Mouse (Mus musculus) thymus, adult 2 months (tissue): ENCODE data around the gene Syndig1. TPM values are rescaled to one million over a fixed set of nuclear protein-coding genes. Genes with fewer than 3 reads are reported as not detected.

Experiments
- DNase-seq: peaks from one replicate; pipeline ENCODE4 v3.0.0; 2021
- H3K27ac ChIP-seq: fragments of 200-500 bp; 2 replicates; pipeline ENCODE4 v1.5.1; 2012; ENCODE audit warnings: low read length, control low read depth; ENCODE audit not compliant: control insufficient read depth, insufficient read depth
- H3K27me3 ChIP-seq: fragments of 200-500 bp; 2 replicates; pipeline ENCODE4 v1.6.1; 2012; ENCODE audit warnings: mild to moderate bottlenecking, low read length, moderate library complexity, mixed read lengths; ENCODE audit not compliant: control insufficient read depth, insufficient read depth
- H3K36me3 ChIP-seq: fragments of 200-500 bp; 2 replicates; pipeline ENCODE4 v1.6.1; 2012; ENCODE audit warnings: mild to moderate bottlenecking, low read length, moderate library complexity; ENCODE audit not compliant: control insufficient read depth, insufficient read depth
- H3K4me1 ChIP-seq: fragments of 200-500 bp; replicated peaks from 2 replicates; pipeline ENCODE4 v1.6.1; 2012; ENCODE audit warnings: low read length; ENCODE audit not compliant: control insufficient read depth, insufficient read depth
- H3K4me3 ChIP-seq: fragments of 200-500 bp; 2 replicates; pipeline ENCODE4 v1.5.1; 2012; ENCODE audit warnings: mild to moderate bottlenecking, low read length, control low read depth, moderate library complexity; ENCODE audit not compliant: control insufficient read depth, insufficient read depth
- CTCF ChIP-seq: fragments of 200-500 bp; IDR thresholded peaks from 2 replicates; pipeline ENCODE4 v1.5.1; 2012; ENCODE audit warnings: mild to moderate bottlenecking, control low read depth, low read length, moderate library complexity, borderline replicate concordance; ENCODE audit not compliant: control insufficient read depth, poor library complexity, insufficient read depth; ENCODE audit errors: extremely low read depth
- POLR2A ChIP-seq: fragments of 200-500 bp; IDR thresholded peaks from 2 replicates; pipeline ENCODE4 v1.6.1; 2012; ENCODE audit warnings: mild to moderate bottlenecking, low read length, control low read depth, moderate library complexity; ENCODE audit not compliant: control insufficient read depth, poor library complexity, insufficient read depth; ENCODE audit errors: extremely low read depth
- WGBS: fragments of 180-500 bp; shearing (Covaris S2); methylation state at CpG from one replicate; pipeline ENCODE4 v1.1.7; 2018; 5-methylcytosine and 5-hydroxymethylcytosine counted together
- polyA plus RNA-seq: library from polyadenylated mRNA; depleted of rRNA; stranded (reverse); fragments of >200 nt; gene quantifications from 2 replicates; pipeline ENCODE4 v1.2.3, GENCODE M21; 2012

Syndig1 gene
- polyA plus RNA-seq, 1 experiment = 0.32 TPM

DNA sequence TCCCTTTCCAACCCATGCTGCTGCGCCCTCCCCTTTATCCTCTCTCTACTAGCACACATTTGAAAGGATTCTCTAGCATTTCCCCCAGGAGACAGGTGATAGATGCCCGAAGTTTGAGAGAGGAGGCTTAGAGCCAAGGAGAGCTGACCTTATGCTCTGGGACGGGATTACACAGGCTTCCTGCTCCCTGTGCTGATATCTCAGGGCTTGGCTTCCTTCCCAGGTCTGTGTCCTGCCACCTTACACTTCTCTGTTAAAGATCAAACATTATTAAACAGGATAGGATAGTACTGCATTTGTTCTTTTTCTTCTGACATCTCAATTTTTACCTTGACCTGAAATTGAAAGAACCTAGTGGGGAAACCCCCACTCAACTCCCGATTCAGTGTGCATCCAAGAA is 109.8 kb downstream of the Syndig1 start:
- Histone ChIP-seq H3K36me3 (no peaks in the 10 kb centered on the region), H3K27me3 (no peaks in the 10 kb centered on the region), H3K4me3 (no peak overlapping the region), H3K27ac (no peak overlapping the region), H3K4me1 (no peaks in the 10 kb centered on the region)
- 80% methylated on average over 4 of the region's 4 CpGs for WGBS
- DNase-seq = no peak
- no peak for TF ChIP-seq POLR2A
- TF ChIP-seq CTCF = no peak

GRCm38 (mm10) chr2:149939586-149939985 is 110.6 kb downstream of the Syndig1 start:
- WGBS = 42% methylated on average over 2 of the region's 2 CpGs
- DNase-seq = no peak
- Histone ChIP-seq H3K4me3 (no peak overlapping the region), H3K27ac (no peak overlapping the region), H3K27me3 (no peaks in the 10 kb centered on the region), H3K4me1 (no peaks in the 10 kb centered on the region), H3K36me3 (no peaks in the 10 kb centered on the region)
- TF ChIP-seq POLR2A (no peak), CTCF (no peak)

DNA sequence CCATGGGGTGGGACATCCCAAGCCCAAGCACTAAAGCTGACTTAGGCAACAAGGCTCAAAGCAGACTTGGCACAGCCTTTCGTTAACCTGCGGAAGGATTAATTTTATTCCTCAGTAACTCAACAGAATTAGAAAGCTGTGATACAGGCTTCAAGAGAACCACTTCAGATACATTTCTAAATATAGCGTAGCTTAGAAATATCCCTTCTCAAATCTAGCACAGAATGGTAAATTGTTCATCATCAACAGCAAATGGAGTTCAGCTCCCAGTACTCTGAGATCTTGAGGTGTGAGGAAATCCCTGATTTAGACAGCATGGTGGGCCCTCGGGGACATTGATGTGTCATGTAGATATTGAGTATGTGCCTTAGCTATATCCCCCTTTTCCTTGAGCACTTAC is 121.6 kb downstream of the Syndig1 start:
- TF ChIP-seq CTCF (no peak), POLR2A (no peak)
- Histone ChIP-seq H3K36me3 (no peaks in the 10 kb centered on the region), H3K27ac (no peak overlapping the region), H3K4me3 (no peak overlapping the region), H3K4me1 (no peaks in the 10 kb centered on the region), H3K27me3 (no peaks in the 10 kb centered on the region)
- no peak for DNase-seq
- 93% methylated on average over 4 of the region's 4 CpGs for WGBS

- no peaks in the 10 kb centered on the region for H3K4me1 ChIP-seq
- no peak overlapping the region for H3K4me3 ChIP-seq
- H3K36me3 ChIP-seq = no peaks in the 10 kb centered on the region
- DNase-seq = no peak
- TF ChIP-seq CTCF (no peak), POLR2A (no peak)
- 84% methylated on average over 4 of the region's 4 CpGs for WGBS
- H3K27me3 ChIP-seq = no peaks in the 10 kb centered on the region
- H3K27ac ChIP-seq = no peak overlapping the region
These were observed 142.0 kb downstream of the Syndig1 start for GRCm38 (mm10) chr2:149971014-149971413.

- 80% methylated on average over 6 of the region's 6 CpGs for WGBS
These were observed 144.6 kb downstream of the Syndig1 start for GRCm38 (mm10) chr2:149973583-149973982.

DNA sequence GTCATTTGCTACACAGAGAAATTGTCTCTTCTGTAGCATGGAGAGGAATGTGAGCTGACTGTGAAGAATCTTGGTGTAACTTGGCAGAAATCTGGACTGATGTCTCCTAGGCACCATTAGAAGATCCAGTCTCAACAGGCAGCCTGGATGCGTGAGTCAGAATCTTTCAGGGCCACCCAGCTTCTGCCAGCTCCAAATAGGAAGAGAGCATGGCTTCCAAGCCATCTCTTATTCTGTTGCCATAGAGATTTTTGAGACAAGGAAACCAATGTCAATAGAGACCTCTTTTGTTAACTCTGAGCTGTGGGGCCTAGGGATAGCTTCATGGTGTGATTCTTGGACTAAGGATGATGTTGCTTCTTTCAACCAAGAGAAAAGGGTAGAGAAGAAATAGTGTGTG is 151.4 kb downstream of the Syndig1 start:
- TF ChIP-seq CTCF (no peak), POLR2A (no peak)
- H3K27me3 ChIP-seq = no peaks in the 10 kb centered on the region
- H3K4me3 ChIP-seq = no peak overlapping the region
- DNase-seq = no peak
- H3K36me3 ChIP-seq = no peaks in the 10 kb centered on the region
- no peak overlapping the region for H3K27ac ChIP-seq
- H3K4me1 ChIP-seq = no peaks in the 10 kb centered on the region
- WGBS = 96% methylated on average over 1 of the region's 1 CpGs

More at GRCm38 (mm10) chr2:149973583-149973982, 144.6 kb downstream of the Syndig1 start:
- H3K4me3 ChIP-seq = no peak overlapping the region
- H3K36me3 ChIP-seq = no peaks in the 10 kb centered on the region
- DNase-seq = no peak
- TF ChIP-seq POLR2A (no peak), CTCF (no peak)
- H3K27me3 ChIP-seq = no peaks in the 10 kb centered on the region
- H3K27ac ChIP-seq = no peak overlapping the region
- H3K4me1 ChIP-seq = no peaks in the 10 kb centered on the region

DNA sequence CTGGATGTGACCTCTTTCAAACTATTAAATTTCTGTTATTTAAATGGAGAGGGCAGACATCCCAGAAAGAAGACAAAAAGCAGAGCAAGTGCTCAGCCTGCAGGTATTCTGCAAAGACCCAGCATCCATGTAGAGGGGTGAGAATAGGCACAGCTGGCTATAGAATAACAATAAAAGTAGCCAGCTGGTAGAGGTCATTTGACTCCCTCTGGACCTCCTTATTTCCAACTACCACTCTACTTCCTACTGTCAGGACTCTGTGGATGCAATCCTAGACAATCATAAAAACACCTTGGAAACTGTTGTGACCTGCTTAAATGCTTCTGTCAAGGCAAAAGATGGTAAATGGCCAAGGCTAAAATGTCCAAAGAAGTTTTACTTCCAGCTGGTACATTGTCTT is 153.5 kb downstream of the Syndig1 start:
- DNase-seq = no peak
- Histone ChIP-seq H3K27me3 (no peaks in the 10 kb centered on the region), H3K4me3 (no peak overlapping the region), H3K4me1 (no peaks in the 10 kb centered on the region), H3K27ac (no peak overlapping the region), H3K36me3 (no peaks in the 10 kb centered on the region)
- TF ChIP-seq CTCF (no peak), POLR2A (no peak)
